Mouse (Mus musculus) 416B (cell line): ENCODE data around the gene Krt87.

Experiments
- DNase-seq: peaks from one replicate; pipeline ENCODE4 v3.0.0; 2011; ENCODE audit warnings: low read depth

Krt87 gene

DNA sequence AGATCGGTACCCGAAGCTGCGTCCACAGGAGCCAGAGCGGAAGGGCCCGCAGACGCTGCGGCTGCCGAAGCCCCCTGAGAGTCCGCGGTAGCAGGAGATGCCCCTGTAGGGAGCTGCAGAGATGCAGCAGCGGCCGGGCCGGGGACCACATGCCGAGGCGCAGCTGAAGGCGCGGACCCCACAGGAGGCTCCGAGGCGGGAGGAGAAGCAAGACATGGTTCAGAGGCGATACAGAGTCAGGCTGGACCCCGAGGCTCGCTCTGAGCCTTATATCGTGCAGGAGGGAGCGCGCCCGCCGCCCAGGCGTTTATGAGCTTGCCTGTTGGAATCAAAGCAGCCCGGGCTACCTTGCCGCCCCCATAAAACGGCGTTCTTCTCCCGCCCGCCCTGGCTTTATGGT is at the start of gene Krt87:
Gene Krt87 (minus strand): TSS at position 250 of the 400 bp plus-strand sequence.
- no peak for DNase-seq

- peak; percentile 43 for DNase-seq
These were observed 47.5 kb upstream of the Krt87 start for GRCm38 (mm10) chr15:101485911-101486635.

DNA sequence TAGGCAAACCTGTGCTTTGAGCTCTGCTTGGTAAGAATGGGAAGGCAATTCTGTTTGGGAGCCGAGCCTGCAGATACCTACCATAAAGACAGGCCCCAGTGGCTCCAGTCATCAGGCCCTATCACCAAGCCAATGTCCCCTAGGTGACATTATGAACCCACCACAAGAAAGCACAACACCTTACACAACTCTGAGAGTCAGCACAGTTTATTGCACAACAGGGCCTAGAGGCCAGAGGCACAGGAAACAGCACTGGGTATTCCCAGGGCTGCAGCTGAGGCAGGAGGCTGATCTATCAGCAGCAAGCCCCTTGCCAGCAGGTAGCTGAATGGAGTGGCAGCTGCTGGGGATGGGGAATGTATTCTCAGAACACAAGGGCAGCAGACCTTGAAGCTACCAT is 46.3 kb upstream of the Krt87 start:
- peak; percentile 62 for DNase-seq

- DNase-seq = no peak
These were observed 45.0 kb upstream of the Krt87 start for GRCm38 (mm10) chr15:101483646-101484045.

GRCm38 (mm10) chr15:101482056-101482455 is 43.5 kb upstream of the Krt87 start:
- no peak for DNase-seq

DNA sequence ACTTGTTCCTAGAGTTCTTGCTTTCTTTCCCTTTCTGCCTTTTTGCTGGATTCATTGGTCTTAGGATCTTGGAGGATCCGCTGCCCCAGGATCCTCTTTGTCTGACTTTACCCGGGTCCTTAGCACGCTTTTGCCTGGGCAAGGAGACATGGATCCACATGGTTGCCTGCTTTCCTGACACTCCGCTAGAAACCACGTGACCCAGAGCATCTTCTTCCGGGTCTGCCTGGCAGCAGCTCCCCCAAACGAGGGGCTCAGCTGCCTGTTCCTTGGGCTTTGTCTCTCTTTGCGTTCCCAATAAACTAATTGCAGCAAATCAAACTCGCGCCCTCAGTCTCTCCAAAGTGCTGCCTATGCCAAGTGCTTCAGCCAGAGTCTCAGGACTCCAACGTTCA is 41.1 kb upstream of the Krt87 start:
- DNase-seq = no peak

- DNase-seq = no peak
These were observed 40.5 kb upstream of the Krt87 start for GRCm38 (mm10) chr15:101479007-101479665.

DNA sequence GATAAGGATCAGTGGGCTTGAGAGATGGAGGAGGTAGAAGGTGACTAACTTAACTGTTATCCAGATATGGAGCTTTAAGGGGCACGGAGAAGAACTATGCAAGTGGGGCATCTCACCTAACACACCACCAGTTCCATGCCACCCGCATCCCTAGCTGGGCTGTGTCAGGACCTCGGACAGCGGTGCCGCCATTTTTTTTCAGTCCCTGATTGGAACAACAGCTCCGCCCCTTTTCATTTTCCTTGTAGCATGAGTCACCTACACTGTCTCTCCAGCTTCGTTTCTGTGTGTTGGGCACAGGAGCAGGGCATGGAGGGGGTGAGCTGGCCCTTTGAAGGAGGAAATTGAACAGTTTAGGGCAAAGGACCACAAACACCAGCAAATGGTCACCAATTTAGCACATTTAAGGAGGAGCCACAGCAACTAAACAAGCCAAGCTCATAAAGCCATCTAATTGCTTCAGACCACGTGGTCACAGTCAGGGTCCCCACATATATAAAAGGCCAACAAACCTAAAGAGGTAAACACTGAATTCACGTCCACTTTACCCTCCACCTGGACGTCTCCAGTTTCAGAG is 34.4 kb upstream of the Krt87 start, which contains the start of gene Krt86:
Gene Krt86 (plus strand): TSS at position 527 of the 577 bp plus-strand sequence.
- DNase-seq = peak; percentile 79

DNA sequence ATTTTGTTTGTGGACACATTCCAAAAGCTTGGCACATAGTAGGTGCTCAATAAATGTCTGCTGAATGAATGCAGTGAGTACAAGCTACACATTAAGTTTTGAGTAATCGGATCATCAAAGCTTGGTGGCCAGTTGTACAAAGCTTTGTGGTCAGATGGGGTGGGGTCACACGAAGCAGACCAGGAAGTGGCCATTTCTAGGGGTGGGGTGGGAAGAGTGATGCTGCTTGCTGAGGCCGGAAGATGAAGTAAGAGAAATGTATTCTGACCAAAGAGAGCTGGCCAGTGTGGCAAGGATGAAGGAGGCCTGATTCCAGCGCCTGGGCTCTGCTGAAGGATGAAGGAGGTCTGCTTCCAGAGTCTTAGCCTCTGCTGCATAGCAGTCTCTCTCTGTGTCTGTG is 30.5 kb upstream of the Krt87 start:
- peak; percentile 83 for DNase-seq

- no peak for DNase-seq
These were observed 25.0 kb upstream of the Krt87 start, which contains the start of gene Krt81 for GRCm38 (mm10) chr15:101463651-101464050. Gene Krt81 (minus strand): TSS chr15:101463751.

DNA sequence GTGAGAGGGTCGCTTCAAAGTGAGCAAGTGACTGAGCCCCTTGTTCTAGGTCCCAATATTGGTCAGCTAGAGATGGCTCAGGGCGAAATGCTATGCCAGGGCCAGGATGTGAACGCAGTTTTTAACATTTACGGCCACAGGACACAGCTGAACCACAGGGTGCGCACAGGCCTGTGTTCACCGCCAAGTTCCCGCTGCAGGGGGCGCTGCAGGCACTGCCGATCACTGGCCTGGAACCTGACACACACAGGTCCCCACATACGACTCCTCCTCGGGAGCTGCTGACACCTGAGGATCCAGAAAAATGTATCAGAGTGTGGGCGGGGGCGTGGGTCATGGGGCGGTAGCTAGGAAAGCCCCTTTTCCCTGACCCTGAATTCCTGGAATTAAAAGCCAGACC is 20.7 kb upstream of the Krt87 start:
- DNase-seq = no peak

GRCm38 (mm10) chr15:101458361-101458930 is 19.8 kb upstream of the Krt87 start:
- DNase-seq = no peak

DNA sequence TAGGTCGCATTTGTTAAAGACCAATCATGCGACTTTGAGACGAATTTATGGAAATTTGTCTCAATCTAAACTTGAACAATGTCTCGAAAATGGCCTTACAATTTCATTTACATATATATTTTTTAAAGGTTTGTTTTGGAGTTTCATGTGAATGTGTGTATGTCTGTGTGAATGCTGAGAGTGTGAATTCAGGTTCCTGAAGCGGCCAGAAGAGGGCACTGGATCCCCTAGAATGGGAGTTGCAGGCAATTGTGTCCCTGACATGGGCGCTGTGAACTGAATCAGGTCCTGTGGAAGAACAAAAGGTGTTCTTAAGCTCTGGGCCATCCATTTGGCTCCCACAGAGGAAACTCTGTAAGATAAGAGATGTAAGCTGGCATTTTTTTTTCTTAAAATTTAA is 17.3 kb upstream of the Krt87 start:
- no peak for DNase-seq

GRCm38 (mm10) chr15:101455292-101455691 is 16.7 kb upstream of the Krt87 start:
- no peak for DNase-seq

GRCm38 (mm10) chr15:101454774-101455173 is 16.2 kb upstream of the Krt87 start:
- DNase-seq = no peak

GRCm38 (mm10) chr15:101453093-101453736 is 14.6 kb upstream of the Krt87 start:
- peak; percentile 80 for DNase-seq

GRCm38 (mm10) chr15:101447444-101447843 is 8.8 kb upstream of the Krt87 start, which contains the start of gene Krt88:
Gene Krt88 (plus strand): TSS chr15:101447744.
- DNase-seq = no peak

DNA sequence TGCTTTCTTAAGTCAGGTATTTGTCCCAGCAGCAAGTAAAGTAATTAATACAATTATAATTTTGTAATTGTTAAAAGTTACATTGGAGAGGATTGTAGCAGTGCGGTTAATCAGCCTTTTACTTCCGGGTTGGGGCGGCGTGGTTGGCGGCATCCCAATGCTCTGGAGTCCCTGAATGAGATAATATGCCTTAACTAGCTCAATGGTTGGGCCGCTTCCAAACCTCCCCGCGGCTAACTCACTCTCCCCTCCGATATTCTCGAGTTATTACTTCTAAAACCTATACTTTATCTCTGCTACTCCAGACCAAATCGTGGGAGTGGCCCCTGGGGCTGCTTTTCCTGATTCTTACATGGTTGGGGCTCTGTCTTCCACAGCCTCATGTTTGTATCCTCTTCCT is 8.0 kb upstream of the Krt87 start:
- DNase-seq = no peak

DNA sequence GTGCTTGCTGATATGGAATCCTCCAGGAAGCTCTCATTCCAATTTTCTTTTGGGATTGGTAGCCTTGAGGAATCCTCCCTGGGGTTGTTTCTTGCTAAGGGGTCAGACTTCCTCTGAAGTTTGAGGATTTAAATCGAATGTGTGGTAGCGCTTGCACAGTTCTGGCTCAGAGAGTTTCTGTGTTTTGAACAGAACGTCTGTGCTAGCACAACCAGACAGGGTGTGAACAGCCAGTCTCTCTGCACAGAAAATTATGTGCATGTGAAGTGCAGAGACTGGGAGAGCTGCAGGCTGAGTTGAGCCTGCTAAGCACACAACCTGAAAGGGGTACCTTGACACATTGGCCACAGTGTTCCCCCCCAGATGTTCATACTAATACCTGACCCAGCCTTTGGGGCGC is 2.2 kb upstream of the Krt87 start:
- no peak for DNase-seq

- no peak for DNase-seq
These were observed 2.0 kb downstream of the Krt87 start for GRCm38 (mm10) chr15:101436611-101437010.

- DNase-seq = no peak
These were observed 13.7 kb downstream of the Krt87 start for GRCm38 (mm10) chr15:101424914-101425313.

- peak; percentile 17 for DNase-seq
These were observed 17.7 kb downstream of the Krt87 start for GRCm38 (mm10) chr15:101420903-101421302.
